Mouse (Mus musculus) ovary, adult 18-20 months (tissue): ENCODE data around the gene 1110051M20Rik.

Experiments
- DNase-seq: peaks from one replicate; pipeline ENCODE4 v3.0.0; 2022; ENCODE audit warnings: low spot score, mixed read lengths

The 1110051M20Rik gene

GRCm38 (mm10) chr2:91348936-91349335 is 95.6 kb downstream of the 1110051M20Rik start:
- DNase-seq = no peak

- no peak for DNase-seq
These were observed 98.9 kb downstream of the 1110051M20Rik start for GRCm38 (mm10) chr2:91345644-91346043.

GRCm38 (mm10) chr2:91339591-91339990 is 104.9 kb downstream of the 1110051M20Rik start:
- DNase-seq = no peak

GRCm38 (mm10) chr2:91335128-91335527 is 109.4 kb downstream of the 1110051M20Rik start:
- no peak for DNase-seq

- DNase-seq = no peak
These were observed 113.3 kb downstream of the 1110051M20Rik start for GRCm38 (mm10) chr2:91331051-91331843.

- no peak for DNase-seq
These were observed 114.3 kb downstream of the 1110051M20Rik start for GRCm38 (mm10) chr2:91329996-91330738.

- DNase-seq = no peak
These were observed 115.8 kb downstream of the 1110051M20Rik start for GRCm38 (mm10) chr2:91328729-91329125.

- no peak for DNase-seq
These were observed 116.4 kb downstream of the 1110051M20Rik start for GRCm38 (mm10) chr2:91327968-91328728.

GRCm38 (mm10) chr2:91326746-91327350 is 117.7 kb downstream of the 1110051M20Rik start:
- DNase-seq = no peak

- no peak for DNase-seq
These were observed 119.6 kb downstream of the 1110051M20Rik start for GRCm38 (mm10) chr2:91324761-91325421.

- DNase-seq = no peak
These were observed 120.2 kb downstream of the 1110051M20Rik start for GRCm38 (mm10) chr2:91324346-91324745.

GRCm38 (mm10) chr2:91322490-91322889 is 122.0 kb downstream of the 1110051M20Rik start:
- no peak for DNase-seq

- DNase-seq = no peak
These were observed 122.6 kb downstream of the 1110051M20Rik start for GRCm38 (mm10) chr2:91321923-91322322.

GRCm38 (mm10) chr2:91320559-91321529 is 123.7 kb downstream of the 1110051M20Rik start:
- no peak for DNase-seq

- DNase-seq = no peak
These were observed 130.3 kb downstream of the 1110051M20Rik start for GRCm38 (mm10) chr2:91314184-91314583.

- peak; percentile 31 for DNase-seq
These were observed 131.8 kb downstream of the 1110051M20Rik start for GRCm38 (mm10) chr2:91312578-91313311.

GRCm38 (mm10) chr2:91309546-91309945 is 135.0 kb downstream of the 1110051M20Rik start:
- DNase-seq = no peak

- no peak for DNase-seq
These were observed 135.8 kb downstream of the 1110051M20Rik start for GRCm38 (mm10) chr2:91308680-91309079.

GRCm38 (mm10) chr2:91306589-91306988 is 137.9 kb downstream of the 1110051M20Rik start:
- no peak for DNase-seq
